Mouse (Mus musculus) WW6 (cell line): Measurements from ENCODE around the gene Wnt5b.

Experiments used
- DNase-seq: peaks from one replicate; pipeline ENCODE4 v3.0.0-alpha.2; 2013; ENCODE audit warnings: low read depth, low spot score

Gene Wnt5b

GRCm38 (mm10) chr6:119387801-119388649 lies 156.1 kb downstream of the Wnt5b start:
- no peak for DNase-seq

DNA sequence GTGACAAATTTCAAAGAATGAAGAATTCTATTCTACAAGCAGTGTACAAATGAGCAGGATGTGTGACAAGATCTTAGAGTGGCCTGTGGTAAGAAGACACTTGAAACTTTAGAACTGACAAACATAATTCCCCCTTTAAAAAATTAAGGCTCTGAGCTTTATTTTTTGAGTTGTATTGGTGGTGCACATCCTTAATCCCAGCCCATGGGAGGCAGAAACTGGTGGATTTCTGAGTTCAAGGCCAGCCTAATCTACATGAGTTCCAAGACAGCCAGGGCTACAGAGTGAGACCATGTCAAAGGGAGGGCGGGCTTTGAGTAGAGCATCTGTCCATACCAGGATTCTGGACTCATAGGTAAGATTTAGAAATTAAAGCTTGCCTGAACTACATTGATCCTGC lies 157.3 kb downstream of the Wnt5b start:
- DNase-seq: no peak

- no peak for DNase-seq
These were observed 157.7 kb downstream of the Wnt5b start for GRCm38 (mm10) chr6:119386421-119386820.

DNA sequence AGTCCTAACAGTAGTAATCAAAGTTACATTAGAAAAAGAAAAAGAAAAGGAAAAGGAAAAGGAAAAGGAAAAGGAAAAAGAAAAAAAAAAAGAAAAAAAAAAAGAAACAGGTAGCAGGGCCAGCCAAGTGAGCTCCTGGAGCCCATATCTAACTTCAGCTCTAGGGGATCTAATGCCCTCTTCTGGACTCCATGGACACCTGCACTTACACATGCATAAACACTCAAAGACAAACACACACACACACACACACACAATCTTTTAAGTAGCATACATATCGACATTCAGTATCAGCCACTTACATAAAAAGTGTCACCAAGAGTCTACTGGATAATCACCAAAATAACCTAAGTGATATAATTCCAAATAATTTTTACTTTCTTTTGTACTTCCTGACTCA lies 158.5 kb downstream of the Wnt5b start:
- no peak for DNase-seq
